Mouse (Mus musculus): ENCODE results near the gene Hist2h2aa2.

Hist2h2aa2 gene

GRCm38 (mm10) chr3:96237335-96237903 is 2.7 kb downstream of the Hist2h2aa2 start:
- DNase-seq (ENCODE audit: low read depth, low spot score) = peak; percentile 45

- DNase-seq (ENCODE audit: low read depth, low spot score) = no peak
These were observed 3.2 kb downstream of the Hist2h2aa2 start for GRCm38 (mm10) chr3:96236834-96237334.

GRCm38 (mm10) chr3:96235836-96236235 is 4.2 kb downstream of the Hist2h2aa2 start:
- DNase-seq (ENCODE audit: low read depth, low spot score) = no peak

GRCm38 (mm10) chr3:96234914-96235313 is 5.2 kb downstream of the Hist2h2aa2 start:
- no peak for DNase-seq (ENCODE audit: low read depth, low spot score)

GRCm38 (mm10) chr3:96231758-96232120 is 8.3 kb downstream of the Hist2h2aa2 start:
- no peak for DNase-seq (ENCODE audit: low read depth, low spot score)

- no peak for DNase-seq (ENCODE audit: low read depth, low spot score)
These were observed 8.9 kb downstream of the Hist2h2aa2 start for GRCm38 (mm10) chr3:96230910-96231757.

- no peak for DNase-seq (ENCODE audit: low read depth, low spot score)
These were observed 9.7 kb downstream of the Hist2h2aa2 start for GRCm38 (mm10) chr3:96230404-96230803.

- DNase-seq (ENCODE audit: low read depth, low spot score) = no peak
These were observed 11.2 kb downstream of the Hist2h2aa2 start for GRCm38 (mm10) chr3:96228828-96229227.

GRCm38 (mm10) chr3:96226695-96227648 is 13.1 kb downstream of the Hist2h2aa2 start:
- DNase-seq (ENCODE audit: low read depth, low spot score) = peak; percentile 77

- DNase-seq (ENCODE audit: low read depth, low spot score) = no peak
These were observed 14.7 kb downstream of the Hist2h2aa2 start for GRCm38 (mm10) chr3:96225421-96225820.

GRCm38 (mm10) chr3:96222774-96223173 is 17.3 kb downstream of the Hist2h2aa2 start:
- DNase-seq (ENCODE audit: low read depth, low spot score) = no peak

- DNase-seq (ENCODE audit: low read depth, low spot score) = no peak
These were observed 18.4 kb downstream of the Hist2h2aa2 start for GRCm38 (mm10) chr3:96221640-96222038.

- DNase-seq (ENCODE audit: low read depth, low spot score) = peak; percentile 97
These were observed 19.1 kb downstream of the Hist2h2aa2 start, which contains the start of the genes Hist2h2ac and Hist2h2be for GRCm38 (mm10) chr3:96220765-96221639. Gene Hist2h2ac, minus strand, starts transcription at chr3:96220880. Gene Hist2h2be, plus strand, starts transcription at chr3:96221119.

- DNase-seq (ENCODE audit: low read depth, low spot score) = peak; percentile 80
These were observed 19.8 kb downstream of the Hist2h2aa2 start for GRCm38 (mm10) chr3:96220131-96220764.

- DNase-seq (ENCODE audit: low read depth, low spot score) = peak; percentile 94
These were observed 20.4 kb downstream of the Hist2h2aa2 start, which contains the start of the genes Bola1 and Hist2h2ab for GRCm38 (mm10) chr3:96219661-96220130. Gene Bola1, minus strand, starts transcription at chr3:96219709. Gene Hist2h2ab, plus strand, starts transcription at chr3:96219865.

GRCm38 (mm10) chr3:96219191-96219641 is 20.9 kb downstream of the Hist2h2aa2 start:
- peak; percentile 65 for DNase-seq (ENCODE audit: low read depth, low spot score)

- DNase-seq (ENCODE audit: low read depth, low spot score) = peak; percentile 43
These were observed 30.8 kb downstream of the Hist2h2aa2 start for GRCm38 (mm10) chr3:96209242-96209641.

GRCm38 (mm10) chr3:96207819-96208218 is 32.3 kb downstream of the Hist2h2aa2 start:
- DNase-seq (ENCODE audit: low read depth, low spot score) = no peak

GRCm38 (mm10) chr3:96199731-96200130 is 40.3 kb downstream of the Hist2h2aa2 start:
- DNase-seq (ENCODE audit: low read depth, low spot score) = no peak

Measured in R1 (cell line).